Mouse (Mus musculus) neural tube, embryonic 10.5 days (tissue): ENCODE data around the gene Pank4.

Experiments used
- DNase-seq: peaks from one replicate; pipeline ENCODE4 v3.0.0-alpha.2; 2017; ENCODE audit warnings: low spot score; ENCODE audit errors: extremely low spot score

The Pank4 gene

GRCm38 (mm10) chr4:154943323-154944039 lies 20.4 kb upstream of the Pank4 start:
- no peak for DNase-seq

GRCm38 (mm10) chr4:154944121-154944590 lies 19.8 kb upstream of the Pank4 start:
- DNase-seq, result peak; percentile 71

- DNase-seq, result peak; percentile 77
Measured at GRCm38 (mm10) chr4:154946319-154946718, 17.6 kb upstream of the Pank4 start.

GRCm38 (mm10) chr4:154948066-154948939 lies 15.6 kb upstream of the Pank4 start:
- no peak for DNase-seq

- DNase-seq, result peak; percentile 51
Measured at GRCm38 (mm10) chr4:154948940-154949588, 14.9 kb upstream of the Pank4 start.

GRCm38 (mm10) chr4:154949589-154949982 lies 14.3 kb upstream of the Pank4 start:
- peak; percentile 68 for DNase-seq

- DNase-seq, result peak; percentile 73
Measured at GRCm38 (mm10) chr4:154952461-154953241, 11.3 kb upstream of the Pank4 start.

GRCm38 (mm10) chr4:154956604-154957003 lies 7.3 kb upstream of the Pank4 start:
- no peak for DNase-seq

GRCm38 (mm10) chr4:154957289-154957993 lies 6.5 kb upstream of the Pank4 start:
- DNase-seq, result peak; percentile 27

GRCm38 (mm10) chr4:154958171-154958570 lies 5.8 kb upstream of the Pank4 start:
- DNase-seq, result peak; percentile 77

GRCm38 (mm10) chr4:154958621-154959020 lies 5.3 kb upstream of the Pank4 start:
- no peak for DNase-seq

- DNase-seq, result no peak
Measured at GRCm38 (mm10) chr4:154960021-154960689, 3.8 kb upstream of the Pank4 start.

- DNase-seq, result peak; percentile 84
Measured at GRCm38 (mm10) chr4:154960690-154961225, 3.2 kb upstream of the Pank4 start, which contains the start of gene Hes5. Hes5 (plus strand) TSS chr4:154960923.

- peak; percentile 74 for DNase-seq
Measured at GRCm38 (mm10) chr4:154961226-154961738, 2.6 kb upstream of the Pank4 start.

GRCm38 (mm10) chr4:154961911-154962310 lies 2.0 kb upstream of the Pank4 start:
- DNase-seq, result no peak

GRCm38 (mm10) chr4:154962683-154963082 lies 1.2 kb upstream of the Pank4 start:
- peak; percentile 40 for DNase-seq

- DNase-seq, result peak; percentile 63
Measured at GRCm38 (mm10) chr4:154963190-154963836, 610 bp upstream of the Pank4 start.

- no peak for DNase-seq
Measured at GRCm38 (mm10) chr4:154964581-154965235, 785 bp downstream of the Pank4 start.
